Mouse (Mus musculus) thymus, adult 2 months (tissue): ENCODE measurements around the gene Bet1l.

Experiments
- CTCF ChIP-seq: fragments of 200-500 bp; IDR thresholded peaks from 2 replicates; pipeline ENCODE4 v1.5.1; 2012; ENCODE audit warnings: mild to moderate bottlenecking, control low read depth, low read length, moderate library complexity, borderline replicate concordance; ENCODE audit not compliant: control insufficient read depth, poor library complexity, insufficient read depth; ENCODE audit errors: extremely low read depth
- POLR2A ChIP-seq: fragments of 200-500 bp; IDR thresholded peaks from 2 replicates; pipeline ENCODE4 v1.6.1; 2012; ENCODE audit warnings: mild to moderate bottlenecking, low read length, control low read depth, moderate library complexity; ENCODE audit not compliant: control insufficient read depth, poor library complexity, insufficient read depth; ENCODE audit errors: extremely low read depth

DNA sequence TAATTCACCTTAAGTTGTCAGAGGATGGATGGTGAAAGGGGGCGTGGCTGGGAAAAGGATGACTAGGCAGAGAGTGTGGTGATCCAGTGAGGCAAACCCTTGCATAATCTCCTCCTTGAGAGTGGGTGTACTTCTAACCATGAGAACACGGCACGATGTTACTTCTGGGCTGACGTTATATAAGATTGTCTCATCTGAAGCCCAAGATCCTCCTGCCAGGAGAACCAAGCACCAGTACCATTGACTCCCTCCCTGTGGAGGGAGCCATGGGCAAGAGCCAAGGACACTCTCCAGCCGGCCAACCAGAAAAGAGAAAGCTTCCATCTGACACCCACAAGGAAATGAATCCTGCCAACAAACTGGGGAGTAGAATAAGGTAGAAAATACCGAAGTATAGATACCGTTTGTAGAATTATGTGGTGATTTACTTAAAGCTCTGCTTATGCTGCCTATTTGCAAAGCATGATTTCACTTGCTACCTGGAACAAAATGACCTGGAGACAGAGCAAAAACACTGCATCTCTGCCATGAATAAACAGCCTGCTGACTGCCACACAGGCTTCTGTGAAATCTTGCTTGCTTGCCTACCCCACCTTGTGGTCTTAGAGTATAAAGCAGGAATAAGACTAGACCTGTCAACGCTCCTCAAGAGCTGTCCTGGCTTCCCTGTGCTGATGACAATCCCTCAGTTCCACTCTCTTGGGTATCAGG is 29.1 kb downstream of the Bet1l start:
- no peak for TF ChIP-seq POLR2A
- TF ChIP-seq CTCF = no peak
